Mouse (Mus musculus) C2C12 (cell line): ENCODE measurements around the gene AA986860. TPM values are rescaled to one million over a fixed set of nuclear protein-coding genes. Genes with fewer than 3 reads are reported as not detected.

ENCODE experiments used
- H3K27me3 ChIP-seq: one replicate; pipeline ENCODE4 v1.6.1; 2011; ENCODE audit not compliant: control insufficient read depth, insufficient read depth, insufficient read length
- H3K36me3 ChIP-seq: one replicate; pipeline ENCODE4 v1.6.1; 2011; ENCODE audit not compliant: control insufficient read depth, insufficient read depth
- H3K4me3 ChIP-seq: one replicate; pipeline ENCODE4 v1.5.1; 2011; ENCODE audit warnings: mild to moderate bottlenecking, control low read depth; ENCODE audit not compliant: poor library complexity, insufficient read depth, severe bottlenecking
- H3K79me2 ChIP-seq: one replicate; pipeline ENCODE4 v1.6.1; 2011; ENCODE audit not compliant: control insufficient read depth, insufficient read depth
- H3K79me3 ChIP-seq: one replicate; pipeline ENCODE4 v1.6.1; 2011; ENCODE audit warnings: low read depth, control low read depth
- H3ac ChIP-seq: one replicate; pipeline ENCODE3; 2011; ENCODE audit warnings: low read depth; ENCODE audit not compliant: control insufficient read depth, insufficient read length
- CEBPB ChIP-seq: IDR thresholded peaks from one replicate; pipeline ENCODE4 v1.6.1; 2011; ENCODE audit warnings: low read depth, mild to moderate bottlenecking, control low read depth, moderate library complexity
- CTCF ChIP-seq: IDR thresholded peaks from one replicate; pipeline ENCODE4 v1.5.1; 2011; ENCODE audit not compliant: control insufficient read depth, insufficient read depth, insufficient read length
- FOSL1 ChIP-seq: IDR thresholded peaks from one replicate; pipeline ENCODE4 v1.8.0; 2011; ENCODE audit warnings: mild to moderate bottlenecking, low read length; ENCODE audit not compliant: poor library complexity, insufficient read depth, severe bottlenecking
- MAX ChIP-seq: IDR thresholded peaks from one replicate; pipeline ENCODE4 v1.6.1; 2011; ENCODE audit warnings: mild to moderate bottlenecking, control low read depth
- MYOD1 ChIP-seq: IDR thresholded peaks from one replicate; pipeline ENCODE4 v1.6.1; 2011; ENCODE audit warnings: low read depth; ENCODE audit not compliant: control insufficient read depth, insufficient read length
- MYOG ChIP-seq: IDR thresholded peaks from one replicate; pipeline ENCODE4 v1.6.1; 2011; ENCODE audit not compliant: control insufficient read depth, insufficient read length; ENCODE audit errors: extremely low read depth
- USF1 ChIP-seq: IDR thresholded peaks from one replicate; pipeline ENCODE4 v1.6.1; 2011; ENCODE audit warnings: low read depth, mild to moderate bottlenecking, control low read depth, moderate library complexity
- long read RNA-seq, 2 experiments: library from polyadenylated mRNA; unstranded; transcript quantifications; one replicate each; pipeline ENCODE4 v2.0.0; 2019 to 2020
- polyA plus RNA-seq: library from polyadenylated mRNA; unstranded; fragments of >200 nt; fragmentation: generic; extraction: Trizol; gene quantifications from one replicate; pipeline ENCODE4 v1.2.1, GENCODE M21; 2012; ENCODE audit warnings: missing spikeins

AA986860 gene
- 0.88 TPM for polyA plus RNA-seq
- long read RNA-seq, experiment 1, partial matches to known transcripts: 0 of 2 reads
- long read RNA-seq, experiment 1, other reads (novel, unspliced or antisense): 2 of 2 reads
- long read RNA-seq, experiment 2, partial matches to known transcripts: 0 of 7 reads
- long read RNA-seq, experiment 2, other reads (novel, unspliced or antisense): 6 of 7 reads

DNA sequence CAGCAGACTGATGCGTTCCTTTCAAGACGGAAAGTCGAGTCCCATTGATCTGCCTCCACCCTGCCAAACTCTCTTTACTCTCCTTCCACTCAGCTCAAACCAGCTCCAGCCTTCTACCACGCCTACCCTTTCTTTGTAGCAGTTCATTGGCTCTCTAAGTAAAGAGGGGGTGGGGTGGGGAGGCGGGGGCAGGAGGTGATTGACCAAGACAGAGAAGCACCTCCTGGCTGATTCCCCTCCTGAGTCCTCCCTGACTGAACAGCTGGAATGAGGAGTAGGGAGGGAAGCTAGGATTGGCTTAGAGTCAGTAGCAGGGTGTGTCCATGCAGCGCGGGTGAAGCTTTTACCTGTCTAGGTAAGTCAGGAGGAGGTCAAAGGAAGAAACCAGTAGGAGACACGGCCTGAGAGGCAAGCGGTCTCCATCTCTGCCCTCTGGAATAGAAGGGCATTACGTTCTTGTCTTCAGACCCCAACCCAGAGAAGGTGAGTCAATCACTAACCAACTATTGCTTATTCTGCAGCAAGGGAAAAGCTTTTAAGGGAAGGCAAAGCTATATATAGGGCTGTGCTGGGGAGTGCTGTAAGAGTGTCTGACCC, at the start of gene AA986860:
TSS of gene AA986860 (plus strand) at position 236 of the 597 bp plus-strand sequence.
- no peak within 1 kb of the TSS for H3K4me3 ChIP-seq
- H3ac ChIP-seq: no peak within 1 kb of the TSS
- no peaks in the 10 kb centered on the region for H3K79me2 ChIP-seq
- no peaks in the 10 kb centered on the region for H3K79me3 ChIP-seq
- TF ChIP-seq CEBPB: no peak
- no peak for TF ChIP-seq MAX
- no peak for TF ChIP-seq FOSL1
- no peak for TF ChIP-seq USF1
- no peak for TF ChIP-seq MYOD1
- TF ChIP-seq MYOG: no peak
- no peak for TF ChIP-seq CTCF
- no peaks in the 10 kb centered on the region for H3K36me3 ChIP-seq
- no peaks in the 10 kb centered on the region for H3K27me3 ChIP-seq

DNA sequence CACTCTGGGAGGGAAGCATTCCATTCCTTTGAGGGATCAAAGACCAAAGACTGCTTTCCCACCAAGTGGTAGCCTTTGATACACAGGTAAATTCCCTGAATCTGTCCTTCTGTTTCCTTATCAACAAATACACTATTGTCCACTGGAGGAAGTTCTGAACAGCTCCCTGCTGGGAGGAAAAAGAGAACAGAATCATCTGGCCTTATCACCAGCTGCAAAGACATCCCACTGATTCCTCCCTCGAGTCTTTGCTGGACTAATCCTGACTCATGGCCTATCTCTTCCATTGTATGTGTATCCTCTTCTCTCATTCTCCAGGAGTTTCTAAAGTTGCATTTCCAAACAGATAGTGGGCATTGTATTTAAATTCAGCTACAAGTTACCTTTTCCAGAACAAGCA, 47.9 kb upstream of the AA986860 start:
- Histone ChIP-seq H3K4me3 (no peak overlapping the region), H3K79me3 (no peaks in the 10 kb centered on the region), H3ac (no peak overlapping the region), H3K27me3 (no peaks in the 10 kb centered on the region), H3K36me3 (no peaks in the 10 kb centered on the region), H3K79me2 (no peaks in the 10 kb centered on the region)
- TF ChIP-seq USF1 (no peak), MAX (no peak), FOSL1 (no peak), MYOG (no peak), CTCF (no peak), CEBPB (no peak), MYOD1 (no peak)

DNA sequence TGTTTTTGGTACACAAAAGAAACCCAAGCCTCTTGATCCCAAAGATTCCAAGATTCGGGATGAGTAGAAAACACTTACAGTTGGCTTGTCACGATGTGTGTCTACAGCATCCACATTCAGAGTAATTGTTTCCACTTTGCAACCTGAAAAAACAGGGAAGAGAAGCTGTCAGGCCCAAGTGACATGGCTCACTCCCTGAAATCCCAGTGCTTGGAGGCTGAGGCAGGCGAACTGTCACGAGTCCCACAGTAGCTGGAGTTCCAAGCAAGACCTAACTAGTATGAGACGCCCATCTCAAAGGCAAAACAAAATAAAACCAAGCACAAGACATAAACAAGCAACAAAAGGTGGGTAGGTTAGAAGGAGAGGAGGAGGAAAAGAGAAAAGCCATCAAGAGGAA, 33.2 kb upstream of the AA986860 start:
- Histone ChIP-seq H3K36me3 (peaks cover 45% of the 10 kb centered on the region), H3K79me3 (no peaks in the 10 kb centered on the region)

DNA sequence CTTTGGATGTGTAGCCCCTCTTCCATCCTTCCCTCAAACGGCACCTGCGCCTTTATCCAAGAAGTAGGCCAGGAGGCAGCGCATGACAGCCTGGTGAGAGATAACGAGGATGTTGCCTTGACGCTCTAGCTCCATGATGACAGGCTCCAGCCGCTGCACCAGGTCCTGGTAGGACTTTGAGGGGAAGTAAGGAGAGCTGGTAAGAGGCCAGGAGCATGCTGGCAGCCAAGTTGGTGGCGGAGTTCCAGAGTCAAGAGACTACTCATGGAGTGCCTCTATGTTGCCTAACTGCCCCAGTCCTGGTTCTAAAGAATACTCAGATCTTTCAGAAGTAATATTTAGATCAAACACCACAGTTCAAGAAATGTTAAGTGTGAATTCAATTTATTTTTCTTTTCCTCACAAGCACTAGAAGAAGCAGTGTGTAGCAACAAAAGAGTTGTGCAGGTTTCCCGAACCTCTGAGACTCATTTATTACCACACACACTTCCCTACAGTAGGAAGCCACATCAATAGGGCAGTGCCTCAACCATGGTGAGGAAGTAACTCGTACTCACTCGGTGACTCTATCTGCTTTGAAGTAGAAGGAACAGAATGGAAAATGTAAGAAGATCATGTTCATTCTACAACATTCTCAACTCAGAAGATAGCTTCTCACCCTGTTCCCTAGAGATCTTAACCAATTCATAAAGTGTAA, 31.7 kb upstream of the AA986860 start:
- no peak for TF ChIP-seq MAX
- TF ChIP-seq MYOG: no peak
- no peak for TF ChIP-seq FOSL1
- no peak for TF ChIP-seq CTCF
- no peak for TF ChIP-seq USF1
- TF ChIP-seq CEBPB: no peak
- no peak for TF ChIP-seq MYOD1
- no peak overlapping the region for H3K4me3 ChIP-seq
- no peak overlapping the region for H3ac ChIP-seq
- H3K36me3 ChIP-seq: peaks cover 52% of the 10 kb centered on the region
- H3K27me3 ChIP-seq: no peaks in the 10 kb centered on the region
- H3K79me3 ChIP-seq: no peaks in the 10 kb centered on the region
- no peaks in the 10 kb centered on the region for H3K79me2 ChIP-seq

More for the DNA sequence above, 33.2 kb upstream of the AA986860 start:
- Histone ChIP-seq H3ac (no peak overlapping the region), H3K4me3 (no peak overlapping the region), H3K27me3 (no peaks in the 10 kb centered on the region), H3K79me2 (no peaks in the 10 kb centered on the region)
- no peak for TF ChIP-seq USF1
- no peak for TF ChIP-seq CEBPB
- no peak for TF ChIP-seq MYOD1
- no peak for TF ChIP-seq MAX
- TF ChIP-seq MYOG: no peak
- no peak for TF ChIP-seq FOSL1
- no peak for TF ChIP-seq CTCF

DNA sequence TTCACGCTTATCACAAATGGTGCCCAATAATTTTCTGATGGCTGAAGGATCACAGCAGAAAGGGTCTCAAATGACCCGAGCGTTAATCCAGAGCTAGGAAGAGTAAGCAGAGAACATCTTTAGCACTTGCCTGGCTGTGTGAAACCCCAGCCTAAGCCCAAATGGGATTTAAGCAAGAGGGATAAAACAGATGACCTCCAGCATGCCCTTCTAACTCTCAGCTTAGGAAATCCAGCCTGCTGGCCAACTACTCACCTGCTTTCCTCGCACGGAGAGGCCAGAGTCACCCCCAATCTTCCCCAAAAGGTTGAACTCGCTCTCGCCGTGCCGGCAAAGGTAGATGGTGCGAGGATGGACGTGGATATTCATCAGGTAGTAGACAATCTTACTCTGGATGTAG, 29.8 kb upstream of the AA986860 start:
- TF ChIP-seq MAX: no peak
- TF ChIP-seq MYOD1: no peak
- no peak for TF ChIP-seq CTCF
- TF ChIP-seq CEBPB: no peak
- TF ChIP-seq FOSL1: no peak
- TF ChIP-seq MYOG: no peak
- TF ChIP-seq USF1: no peak
- H3K36me3 ChIP-seq: peaks cover 57% of the 10 kb centered on the region

DNA sequence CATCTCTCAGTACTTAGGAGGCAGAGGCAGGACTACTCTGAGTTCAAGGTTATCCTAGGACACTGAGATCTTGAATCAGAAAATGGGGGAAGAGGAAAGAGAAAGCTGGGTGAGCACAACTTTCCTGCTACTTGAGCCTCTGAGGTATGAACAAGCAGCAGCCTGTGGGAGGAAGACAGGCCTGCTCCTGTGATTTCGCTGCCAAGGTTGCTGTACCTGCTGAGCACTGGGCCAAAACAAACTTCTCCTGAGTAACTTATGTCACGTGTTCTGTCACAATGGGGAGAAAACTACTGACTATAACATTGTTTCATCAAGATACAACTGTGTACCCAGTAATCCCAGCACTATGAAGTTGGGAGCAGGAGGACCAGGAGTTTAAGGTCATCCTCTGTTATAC, 28.2 kb upstream of the AA986860 start:
- no peaks in the 10 kb centered on the region for H3K79me3 ChIP-seq
- H3K36me3 ChIP-seq: peaks cover 46% of the 10 kb centered on the region
- no peaks in the 10 kb centered on the region for H3K27me3 ChIP-seq
- TF ChIP-seq CEBPB: no peak
- TF ChIP-seq CTCF: no peak
- no peak for TF ChIP-seq MAX
- no peak for TF ChIP-seq MYOD1
- TF ChIP-seq USF1: no peak
- no peak for TF ChIP-seq MYOG
- no peak for TF ChIP-seq FOSL1
- H3K79me2 ChIP-seq: no peaks in the 10 kb centered on the region
- H3ac ChIP-seq: no peak overlapping the region
- H3K4me3 ChIP-seq: no peak overlapping the region

More for the DNA sequence above, 29.8 kb upstream of the AA986860 start:
- H3ac ChIP-seq: no peak overlapping the region
- no peaks in the 10 kb centered on the region for H3K27me3 ChIP-seq
- no peaks in the 10 kb centered on the region for H3K79me2 ChIP-seq
- H3K79me3 ChIP-seq: no peaks in the 10 kb centered on the region
- H3K4me3 ChIP-seq: no peak overlapping the region
